Mouse (Mus musculus): ENCODE data around the gene Calm3.

- TF ChIP-seq POLR2A (IDR thresholded peaks at IDR 0.05; ENCODE audit: borderline replicate concordance, control insufficient read depth, low read depth, low read length) (no peak), CTCF (IDR thresholded peaks at IDR 0.05; ENCODE audit: control insufficient read depth, insufficient read depth, low read length) (no peak)
Measured at GRCm38 (mm10) chr7:16890944-16891343, 33.0 kb downstream of the Calm3 start.
